10 mouse cellular contexts compared by ENCODE assay signal in genomic region chr3:98426749-98427148, GRCm38 (mm10). TPM values are rescaled to one million over a fixed set of nuclear protein-coding genes. Genes with fewer than 3 reads are reported as not detected.
DNase-seq lines count a peak whose midpoint lies in the region; ATAC-seq and TF ChIP-seq lines count a peak whose summit lies in the region.
"Had no signal": no experiment of that assay in that cellular context is flagged by ENCODE, and none has a peak within 500 bp of the region (broad histone marks: within the 10 kb centered on the region; RNA-seq: fewer than 3 reads in every experiment).

No protein-coding gene starts in this region.

- no peak for ATAC-seq in heart, postnatal 0 days (ENCODE audit: insufficient read depth, low read depth)
- no peak for ATAC-seq in hindbrain, embryonic 13.5 days (ENCODE audit: low FRiP score)
- ATAC-seq in midbrain, embryonic 11.5 days (ENCODE audit: low FRiP score) = no peak
- ATAC-seq in activated CD4-positive, CD25-positive, alpha-beta regulatory T cell, adult 4 months = no peak

- 0 out of 2 replicates have a peak, but pooled peaks cover 9% of the 10 kb centered on the region for H3K36me3 ChIP-seq in heart, postnatal 0 days (replicated peaks; ENCODE audit: control insufficient read depth, insufficient read depth, low read length)
- H3K36me3 ChIP-seq in embryonic facial prominence, embryonic 10.5 days (replicated peaks) = peaks cover 9% of the 10 kb centered on the region
- peaks cover 16% of the 10 kb centered on the region for H3K36me3 ChIP-seq in hindbrain, embryonic 13.5 days
- H3K36me3 ChIP-seq in midbrain, embryonic 11.5 days (ENCODE audit: control insufficient read depth, insufficient read depth, low read length) = no peaks in the 10 kb centered on the region

- H3K4me1 ChIP-seq in heart, postnatal 0 days (ENCODE audit: control insufficient read depth, insufficient read depth) = peaks cover 13% of the 10 kb centered on the region
- peaks cover 28% of the 10 kb centered on the region for H3K4me1 ChIP-seq in embryonic facial prominence, embryonic 10.5 days
- peaks cover 32% of the 10 kb centered on the region for H3K4me1 ChIP-seq in hindbrain, embryonic 13.5 days (replicated peaks)
- H3K4me1 ChIP-seq in midbrain, embryonic 11.5 days (ENCODE audit: control insufficient read depth, insufficient read depth, low read length) = peaks cover 8% of the 10 kb centered on the region

- no peak for DNase-seq in heart, postnatal 0 days (ENCODE audit: low spot score)
- no peak for DNase-seq in heart, postnatal 4 days
- no peak for DNase-seq in embryonic facial prominence, embryonic 10.5 days (ENCODE audit: low spot score)
- DNase-seq in midbrain, embryonic 11.5 days (ENCODE audit: low spot score, missing footprints) = peak; percentile 83
- no peak for DNase-seq in adrenal gland, postnatal 36 days
- no peak for DNase-seq in embryo, embryonic 10.5 days (ENCODE audit: low spot score)

- H3K4me3 ChIP-seq in heart, postnatal 0 days (ENCODE audit: low read depth, low read length) = peak overlapping the region; percentile 61
- peak overlapping the region; percentile 69 for H3K4me3 ChIP-seq in embryonic facial prominence, embryonic 10.5 days
- H3K4me3 ChIP-seq in hindbrain, embryonic 13.5 days = peak overlapping the region; percentile 51; the same call in 1 of the 2 replicates
- peak overlapping the region; percentile 45 for H3K4me3 ChIP-seq in midbrain, embryonic 11.5 days (ENCODE audit: low read depth, low read length)

- H3K4me2 ChIP-seq in heart, postnatal 0 days (ENCODE audit: low read depth, low read length) = peak overlapping the region; percentile 89
- H3K4me2 ChIP-seq in hindbrain, embryonic 13.5 days = peak overlapping the region; percentile 87
- H3K4me2 ChIP-seq in midbrain, embryonic 11.5 days = peak overlapping the region; percentile 98

- TF ChIP-seq CTCF in heart, postnatal 0 days (IDR thresholded peaks at IDR 0.05; ENCODE audit: low read depth) = no peak

- H3K9me3 ChIP-seq in heart, postnatal 0 days (replicated peaks; ENCODE audit: control insufficient read depth, low read length) = no peaks in the 10 kb centered on the region
- H3K9me3 ChIP-seq in embryonic facial prominence, embryonic 10.5 days = no peaks in the 10 kb centered on the region
- no peaks in the 10 kb centered on the region for H3K9me3 ChIP-seq in hindbrain, embryonic 13.5 days
- H3K9me3 ChIP-seq in midbrain, embryonic 11.5 days (ENCODE audit: control insufficient read depth, low read length) = no peaks in the 10 kb centered on the region

- 52% methylated on average over 5 of the region's 5 CpGs for WGBS in heart, postnatal 0 days
- WGBS in embryonic facial prominence, embryonic 10.5 days = 32% methylated on average over 5 of the region's 5 CpGs
- WGBS in hindbrain, embryonic 13.5 days = 53% methylated on average over 5 of the region's 5 CpGs
- WGBS in midbrain, embryonic 11.5 days = 45% methylated on average over 5 of the region's 5 CpGs

- H3K27ac ChIP-seq in heart, postnatal 0 days (ENCODE audit: low read depth) = no peak overlapping the region
- H3K27ac ChIP-seq in embryonic facial prominence, embryonic 10.5 days (replicated peaks) = no peak overlapping the region
- no peak overlapping the region for H3K27ac ChIP-seq in hindbrain, embryonic 13.5 days
- no peak overlapping the region for H3K27ac ChIP-seq in midbrain, embryonic 11.5 days (ENCODE audit: low read depth, low read length)

- H3K9ac ChIP-seq in heart, postnatal 0 days (replicated peaks; ENCODE audit: low read depth, low read length) = no peak overlapping the region
- H3K9ac ChIP-seq in hindbrain, embryonic 13.5 days = peak overlapping the region; percentile 69; the same call in 1 of the 2 replicates
- no peak overlapping the region for H3K9ac ChIP-seq in midbrain, embryonic 11.5 days (ENCODE audit: low read length)

- H3K27me3 ChIP-seq in heart, postnatal 0 days (ENCODE audit: control insufficient read depth, insufficient read depth, low read length) = no peaks in the 10 kb centered on the region
- H3K27me3 ChIP-seq in embryonic facial prominence, embryonic 10.5 days (replicated peaks; ENCODE audit: low read depth, poor library complexity, severe bottlenecking) = peaks cover 58% of the 10 kb centered on the region
- H3K27me3 ChIP-seq in hindbrain, embryonic 13.5 days = peaks cover 40% of the 10 kb centered on the region
- peaks cover 27% of the 10 kb centered on the region for H3K27me3 ChIP-seq in midbrain, embryonic 11.5 days (ENCODE audit: control insufficient read depth, insufficient read depth, low read length)

- TF ChIP-seq EP300 in heart, postnatal 0 days (IDR thresholded peaks at IDR 0.05; ENCODE audit: low read depth) = no peak

RNA-seq across cellular contexts. Expression of gene Gm4450, which starts 30.2 kb away (rescaled TPM):
- total RNA-seq in heart, postnatal 0 days (2014; rRNA removed; ENCODE audit: low replicate concordance) = not detected in 2 replicates
- not detected in 2 replicates for polyA plus RNA-seq in heart, postnatal 0 days (2015; fragmentation: Nextera tagmentation; extraction: Ambion mirVana)
- total RNA-seq in heart, postnatal 4 days (2021) = not detected
- polyA plus RNA-seq in embryonic facial prominence, embryonic 10.5 days (2016; fragmentation: Nextera tagmentation; extraction: Ambion mirVana) = not detected in 2 replicates
- 0.19 and 0.26 TPM in 2 replicates for polyA plus RNA-seq in hindbrain, embryonic 13.5 days (2015; fragmentation: Nextera tagmentation; extraction: Ambion mirVana)
- polyA plus RNA-seq in midbrain, embryonic 11.5 days (2014; fragmentation: Nextera tagmentation; extraction: Ambion mirVana) = 0.10 TPM in 1 of 2 replicates, not detected in the other
- total RNA-seq in adrenal gland, postnatal 36 days (2021) = not detected
- polyA plus RNA-seq in activated CD4-positive, CD25-positive, alpha-beta regulatory T cell, adult 4 months (2017; shearing (Covaris generic)) = not detected
- total RNA-seq: heart, adult 8-10 months had no signal
- polyA plus RNA-seq: urinary bladder, adult 2 months had no signal

RNA-seq across cellular contexts. Expression of gene Zfp697, which starts 44.5 kb away (rescaled TPM):
- total RNA-seq in heart, postnatal 0 days (2014; rRNA removed; ENCODE audit: low replicate concordance) = 10.4 and 20.8 TPM in 2 replicates
- 9.4 and 9.6 TPM in 2 replicates for polyA plus RNA-seq in heart, postnatal 0 days (2015; fragmentation: Nextera tagmentation; extraction: Ambion mirVana)
- total RNA-seq in heart, postnatal 4 days (2021) = 1 to 10 TPM; 9.4 to 9.8 TPM
- polyA plus RNA-seq in embryonic facial prominence, embryonic 10.5 days (2016; fragmentation: Nextera tagmentation; extraction: Ambion mirVana) = 8.2 and 8.8 TPM in 2 replicates
- 15.9 and 16.6 TPM in 2 replicates for polyA plus RNA-seq in hindbrain, embryonic 13.5 days (2015; fragmentation: Nextera tagmentation; extraction: Ambion mirVana)
- 9.5 and 10.2 TPM in 2 replicates for polyA plus RNA-seq in midbrain, embryonic 11.5 days (2014; fragmentation: Nextera tagmentation; extraction: Ambion mirVana)
- 1 to 10 TPM; 5.1 to 5.8 TPM for total RNA-seq in adrenal gland, postnatal 36 days (2021)
- polyA plus RNA-seq in activated CD4-positive, CD25-positive, alpha-beta regulatory T cell, adult 4 months (2017; shearing (Covaris generic)) = under 1 TPM in 1 of 2 experiments, not detected in 1; 0.11 TPM
